Mouse (Mus musculus) layer of hippocampus, postnatal 36 days (tissue): ENCODE results near the gene Mblac1. TPM values are rescaled to one million over a fixed set of nuclear protein-coding genes. Genes with fewer than 3 reads are reported as not detected.
"Not testable (repeated sequence)": the region's sequence is repeated elsewhere in the genome, so short reads cannot be mapped to it uniquely, and the experiment has no call there.

ENCODE experiments used
- DNase-seq, 2 experiments: peaks; one replicate each; pipeline ENCODE4 v3.0.0; 2022
- microRNA-seq, 2 experiments: library from miRNA; unstranded; fragments of <30 nt; microRNA quantifications; one replicate each; pipeline ENCODE4 v1.2.0; 2021
- total RNA-seq, 2 experiments: library from RNA; stranded (reverse); gene quantifications; 2 replicates each; pipeline ENCODE4 v1.2.3; 2021

Gene Mblac1
- total RNA-seq, 2 experiments from 2014 or later = 8.2 to 8.6 TPM

- not testable (repeated sequence) for DNase-seq
Measured at GRCm38 (mm10) chr5:138216632-138217031, 22.5 kb downstream of the Mblac1 start.

GRCm38 (mm10) chr5:138219864-138220263, 25.8 kb downstream of the Mblac1 start:
- no peak for DNase-seq

- DNase-seq = peak; percentile 77 to 85
Measured at GRCm38 (mm10) chr5:138222111-138222510, 28.0 kb downstream of the Mblac1 start.

- DNase-seq = no peak
Measured at GRCm38 (mm10) chr5:138223287-138223686, 29.2 kb downstream of the Mblac1 start.

GRCm38 (mm10) chr5:138225700-138226099, 31.6 kb downstream of the Mblac1 start, which contains the start of gene Nxpe5:
TSS of gene Nxpe5 (plus strand) at chr5:138225898.
- DNase-seq = no peak

GRCm38 (mm10) chr5:138226491-138226890, 32.4 kb downstream of the Mblac1 start:
- no peak for DNase-seq

GRCm38 (mm10) chr5:138227367-138227766, 33.3 kb downstream of the Mblac1 start:
- no peak for DNase-seq

GRCm38 (mm10) chr5:138228026-138228425, 33.9 kb downstream of the Mblac1 start:
- no peak for DNase-seq

- DNase-seq = no peak
Measured at GRCm38 (mm10) chr5:138229511-138229910, 35.4 kb downstream of the Mblac1 start.

- DNase-seq = no peak
Measured at GRCm38 (mm10) chr5:138233778-138234177, 39.7 kb downstream of the Mblac1 start.

GRCm38 (mm10) chr5:138234224-138234623, 40.1 kb downstream of the Mblac1 start:
- no peak for DNase-seq

- DNase-seq = no peak
Measured at GRCm38 (mm10) chr5:138241511-138241910, 47.4 kb downstream of the Mblac1 start.

Small RNA genes lying within 50 kb of the gene (microRNA-seq; reads per million reads assigned to microRNA genes)
- gene Mir106b = 379 to 490 reads per million in 2 experiments
- gene Mir25 = 62.4 to 84.8 reads per million in 2 experiments
- gene Mir93 = 1,508 to 2,429 reads per million in 2 experiments

Other genes starting within 250 kb of the Mblac1 start
- gene Gjc3, start 231.2 kb upstream of the Mblac1 start, total RNA-seq = 10 to 100 TPM; 26.5 to 31.6 TPM
- gene Azgp1, start 212.8 kb upstream of the Mblac1 start, total RNA-seq = not detected
- not detected for gene Smok3a, start 173.1 kb upstream of the Mblac1 start, total RNA-seq
- gene Smok3b, start 172.9 kb upstream of the Mblac1 start, total RNA-seq = not detected
- not detected for gene Smok3c, start 141.1 kb upstream of the Mblac1 start, total RNA-seq
- 10 to 100 TPM; 41.5 to 41.9 TPM for gene Zkscan1, start 109.2 kb upstream of the Mblac1 start, total RNA-seq
- 10 to 100 TPM; 14.5 to 15.2 TPM for gene Zscan21, start 77.4 kb upstream of the Mblac1 start, total RNA-seq
- gene Zfp113, start 38.6 kb upstream of the Mblac1 start, total RNA-seq = 10 to 100 TPM; 14.0 to 14.5 TPM
- gene Cops6, start 33.2 kb upstream of the Mblac1 start, total RNA-seq = 100 to 1,000 TPM; 136 to 139 TPM
- gene Ap4m1, start 22.3 kb upstream of the Mblac1 start, total RNA-seq = 10 to 100 TPM; 19.3 to 29.6 TPM
- 10 to 100 TPM; 14.5 to 17.4 TPM for gene Mcm7, start 21.9 kb upstream of the Mblac1 start, total RNA-seq
- 10 to 100 TPM; 37.9 to 44.4 TPM for gene Taf6, start 6.9 kb upstream of the Mblac1 start, total RNA-seq
- gene Cnpy4, start 6.8 kb upstream of the Mblac1 start, total RNA-seq = 10 to 100 TPM; 15.0 to 16.8 TPM
- under 1 TPM in 1 of 2 experiments, not detected in 1; 0.25 TPM for gene Nxpe5, start 31.6 kb downstream of the Mblac1 start, total RNA-seq
- gene Lamtor4, start 61.2 kb downstream of the Mblac1 start, total RNA-seq = 10 to 100 TPM; 54.5 to 58.7 TPM
- 10 to 100 TPM; 70.0 to 73.7 TPM for gene BC037034, start 69.7 kb downstream of the Mblac1 start, total RNA-seq
- gene Gal3st4, start 78.5 kb downstream of the Mblac1 start, total RNA-seq = 1 to 10 TPM; 3.2 to 3.7 TPM
- not detected for gene Gm43720, start 85.6 kb downstream of the Mblac1 start, total RNA-seq
- 1 to 10 TPM; 2.1 to 3.1 TPM for gene Gpc2, start 85.7 kb downstream of the Mblac1 start, total RNA-seq
- 1 to 10 TPM in 1 of 2 experiments, under 1 TPM in 1; 0.77 to 1.3 TPM for gene Stag3, start 85.9 kb downstream of the Mblac1 start, total RNA-seq
- gene Pvrig, start 147.6 kb downstream of the Mblac1 start, total RNA-seq = not detected
- 10 to 100 TPM; 25.2 to 26.6 TPM for gene Zfp157, start 247.2 kb downstream of the Mblac1 start, total RNA-seq